Mouse (Mus musculus): ENCODE measurements at regions not wholly inside any gene's neighbourhood (a gene's known extent, or its start where the extent isn't known, plus 50 kb on each side); places are given as distances from the start of the nearest gene placed in this dataset.

- TF ChIP-seq CTCF (IDR thresholded peaks at IDR 0.05; ENCODE audit: low read depth): no peak
- Histone ChIP-seq H3K4me3 (ENCODE audit: low read depth, low read length) (no peak overlapping the region), H3K27ac (ENCODE audit: low read depth, low read length) (no peak overlapping the region), H3K9me3 (ENCODE audit: control insufficient read depth) (no peaks in the 10 kb centered on the region), H3K4me1 (replicated peaks; ENCODE audit: control insufficient read depth, insufficient read depth, low read length) (no peaks in the 10 kb centered on the region), H3K27me3 (replicated peaks; ENCODE audit: control insufficient read depth, insufficient read depth, low read length) (no peaks in the 10 kb centered on the region), H3K4me2 (replicated peaks; ENCODE audit: low read depth) (no peak overlapping the region), H3K9ac (ENCODE audit: low read depth, low read length) (no peak overlapping the region), H3K36me3 (ENCODE audit: control insufficient read depth, insufficient read depth) (no peaks in the 10 kb centered on the region)
- no peak for ATAC-seq
- WGBS: 81% methylated on average over 3 of the region's 3 CpGs
These were observed 330.4 kb upstream of the Ercc4 start for GRCm38 (mm10) chr16:12779079-12779478.

- WGBS: 90% methylated on average over 3 of the region's 3 CpGs
These were observed 328.8 kb upstream of the Ercc4 start for GRCm38 (mm10) chr16:12780635-12781034.

GRCm38 (mm10) chr16:12785828-12786227, 323.7 kb upstream of the Ercc4 start:
- H3K36me3 ChIP-seq (ENCODE audit: control insufficient read depth, insufficient read depth): no peaks in the 10 kb centered on the region
- no peaks in the 10 kb centered on the region for H3K9me3 ChIP-seq (ENCODE audit: control insufficient read depth)
- H3K4me2 ChIP-seq (replicated peaks; ENCODE audit: low read depth): no peak overlapping the region
- no peak overlapping the region for H3K4me3 ChIP-seq (ENCODE audit: low read depth, low read length)
- no peak for TF ChIP-seq CTCF (IDR thresholded peaks at IDR 0.05; ENCODE audit: low read depth)
- H3K4me1 ChIP-seq (replicated peaks; ENCODE audit: control insufficient read depth, insufficient read depth, low read length): no peaks in the 10 kb centered on the region
- no peak overlapping the region for H3K9ac ChIP-seq (ENCODE audit: low read depth, low read length)
- no peak for ATAC-seq
- no peak overlapping the region for H3K27ac ChIP-seq (ENCODE audit: low read depth, low read length)
- 42% methylated on average over 1 of the region's 1 CpGs for WGBS
- no peaks in the 10 kb centered on the region for H3K27me3 ChIP-seq (replicated peaks; ENCODE audit: control insufficient read depth, insufficient read depth, low read length)

More at GRCm38 (mm10) chr16:12780635-12781034, 328.8 kb upstream of the Ercc4 start:
- H3K4me3 ChIP-seq (ENCODE audit: low read depth, low read length): no peak overlapping the region
- no peak overlapping the region for H3K27ac ChIP-seq (ENCODE audit: low read depth, low read length)
- H3K27me3 ChIP-seq (replicated peaks; ENCODE audit: control insufficient read depth, insufficient read depth, low read length): no peaks in the 10 kb centered on the region
- H3K9me3 ChIP-seq (ENCODE audit: control insufficient read depth): no peaks in the 10 kb centered on the region
- no peak for TF ChIP-seq CTCF (IDR thresholded peaks at IDR 0.05; ENCODE audit: low read depth)
- no peaks in the 10 kb centered on the region for H3K36me3 ChIP-seq (ENCODE audit: control insufficient read depth, insufficient read depth)
- ATAC-seq: no peak
- no peaks in the 10 kb centered on the region for H3K4me1 ChIP-seq (replicated peaks; ENCODE audit: control insufficient read depth, insufficient read depth, low read length)
- H3K9ac ChIP-seq (ENCODE audit: low read depth, low read length): no peak overlapping the region
- no peak overlapping the region for H3K4me2 ChIP-seq (replicated peaks; ENCODE audit: low read depth)

- ATAC-seq: no peak
- H3K27ac ChIP-seq (ENCODE audit: low read depth, low read length): no peak overlapping the region
- H3K4me3 ChIP-seq (ENCODE audit: low read depth, low read length): no peak overlapping the region
- no peaks in the 10 kb centered on the region for H3K4me1 ChIP-seq (replicated peaks; ENCODE audit: control insufficient read depth, insufficient read depth, low read length)
- no peaks in the 10 kb centered on the region for H3K9me3 ChIP-seq (ENCODE audit: control insufficient read depth)
- no peak for TF ChIP-seq CTCF (IDR thresholded peaks at IDR 0.05; ENCODE audit: low read depth)
- no peaks in the 10 kb centered on the region for H3K27me3 ChIP-seq (replicated peaks; ENCODE audit: control insufficient read depth, insufficient read depth, low read length)
- no peak overlapping the region for H3K9ac ChIP-seq (ENCODE audit: low read depth, low read length)
- H3K4me2 ChIP-seq (replicated peaks; ENCODE audit: low read depth): no peak overlapping the region
- WGBS: 79% methylated on average over 2 of the region's 2 CpGs
- no peaks in the 10 kb centered on the region for H3K36me3 ChIP-seq (ENCODE audit: control insufficient read depth, insufficient read depth)
These were observed 311.0 kb upstream of the Ercc4 start for GRCm38 (mm10) chr16:12798523-12798922.

GRCm38 (mm10) chr16:12800181-12800580, 309.3 kb upstream of the Ercc4 start:
- Histone ChIP-seq H3K4me3 (ENCODE audit: low read depth, low read length) (no peak overlapping the region), H3K27ac (ENCODE audit: low read depth, low read length) (no peak overlapping the region), H3K9ac (ENCODE audit: low read depth, low read length) (no peak overlapping the region), H3K4me2 (replicated peaks; ENCODE audit: low read depth) (no peak overlapping the region), H3K36me3 (ENCODE audit: control insufficient read depth, insufficient read depth) (no peaks in the 10 kb centered on the region), H3K27me3 (replicated peaks; ENCODE audit: control insufficient read depth, insufficient read depth, low read length) (no peaks in the 10 kb centered on the region), H3K9me3 (ENCODE audit: control insufficient read depth) (no peaks in the 10 kb centered on the region), H3K4me1 (replicated peaks; ENCODE audit: control insufficient read depth, insufficient read depth, low read length) (no peaks in the 10 kb centered on the region)
- TF ChIP-seq CTCF (IDR thresholded peaks at IDR 0.05; ENCODE audit: low read depth): no peak
- WGBS: 77% methylated on average over 1 of the region's 1 CpGs
- no peak for ATAC-seq

- H3K4me1 ChIP-seq (replicated peaks; ENCODE audit: control insufficient read depth, insufficient read depth, low read length): no peaks in the 10 kb centered on the region
- H3K27ac ChIP-seq (ENCODE audit: low read depth, low read length): no peak overlapping the region
- no peak overlapping the region for H3K4me2 ChIP-seq (replicated peaks; ENCODE audit: low read depth)
- H3K27me3 ChIP-seq (replicated peaks; ENCODE audit: control insufficient read depth, insufficient read depth, low read length): no peaks in the 10 kb centered on the region
- TF ChIP-seq CTCF (IDR thresholded peaks at IDR 0.05; ENCODE audit: low read depth): no peak
- H3K4me3 ChIP-seq (ENCODE audit: low read depth, low read length): no peak overlapping the region
- H3K36me3 ChIP-seq (ENCODE audit: control insufficient read depth, insufficient read depth): no peaks in the 10 kb centered on the region
- no peak overlapping the region for H3K9ac ChIP-seq (ENCODE audit: low read depth, low read length)
- no peak for ATAC-seq
- H3K9me3 ChIP-seq (ENCODE audit: control insufficient read depth): no peaks in the 10 kb centered on the region
- 65% methylated on average over 1 of the region's 1 CpGs for WGBS
These were observed 306.8 kb upstream of the Ercc4 start for GRCm38 (mm10) chr16:12802651-12803050.

GRCm38 (mm10) chr16:12807351-12807871, 302.1 kb upstream of the Ercc4 start:
- Histone ChIP-seq H3K36me3 (ENCODE audit: control insufficient read depth, insufficient read depth) (no peaks in the 10 kb centered on the region), H3K27me3 (replicated peaks; ENCODE audit: control insufficient read depth, insufficient read depth, low read length) (no peaks in the 10 kb centered on the region), H3K9ac (ENCODE audit: low read depth, low read length) (no peak overlapping the region), H3K27ac (ENCODE audit: low read depth, low read length) (no peak overlapping the region), H3K4me1 (replicated peaks; ENCODE audit: control insufficient read depth, insufficient read depth, low read length) (no peaks in the 10 kb centered on the region), H3K9me3 (ENCODE audit: control insufficient read depth) (no peaks in the 10 kb centered on the region), H3K4me3 (ENCODE audit: low read depth, low read length) (no peak overlapping the region), H3K4me2 (replicated peaks; ENCODE audit: low read depth) (no peak overlapping the region)
- no peak for TF ChIP-seq CTCF (IDR thresholded peaks at IDR 0.05; ENCODE audit: low read depth)
- no peak for ATAC-seq
- 56% methylated on average over 8 of the region's 8 CpGs for WGBS

Measured in intestine, postnatal 0 days (tissue).